Mouse (Mus musculus) adrenal gland, postnatal 36 days (tissue): ENCODE results near the gene Syn1. TPM values are rescaled to one million over a fixed set of nuclear protein-coding genes. Genes with fewer than 3 reads are reported as not detected.

Experiments used
- DNase-seq, 2 experiments: peaks; one replicate each; pipeline ENCODE4 v3.0.0; 2021; ENCODE audit warnings: mixed read lengths in 1 of 2
- long read RNA-seq, 2 experiments: library from polyadenylated mRNA; stranded (forward); transcript quantifications; one replicate each; pipeline ENCODE4 v2.0.0; 2021; ENCODE audit warnings: borderline sequencing depth in 2 of 2
- total RNA-seq, 2 experiments: library from RNA; stranded (reverse); gene quantifications; 2 replicates each; pipeline ENCODE4 v1.2.3; 2021

The Syn1 gene
- total RNA-seq: 1 to 10 TPM; 6.4 to 7.9 TPM
- long read RNA-seq, experiment 1, partial matches to known transcripts: 1 of 5 reads
- long read RNA-seq, experiment 1, other reads (novel, unspliced or antisense): 3 of 5 reads
- long read RNA-seq, experiment 2, partial matches to known transcripts: 0 of 2 reads
- long read RNA-seq, experiment 2, other reads (novel, unspliced or antisense): 0 of 2 reads

GRCm38 (mm10) chrX:20920844-20921364, at the start of gene Syn1:
Syn1 (minus strand) TSS chrX:20921004.
- peak; percentile 83 to 85 for DNase-seq

- DNase-seq: peak; percentile 90 to 91
Measured at GRCm38 (mm10) chrX:20961477-20962378, 40.9 kb upstream of the Syn1 start, which contains the start of gene Uxt. Uxt (minus strand) TSS chrX:20962017.

GRCm38 (mm10) chrX:20950191-20950880, 29.5 kb upstream of the Syn1 start, which contains the start of gene Elk1:
Elk1 (minus strand) TSS chrX:20950608.
- DNase-seq: peak; percentile 84 to 86

DNA sequence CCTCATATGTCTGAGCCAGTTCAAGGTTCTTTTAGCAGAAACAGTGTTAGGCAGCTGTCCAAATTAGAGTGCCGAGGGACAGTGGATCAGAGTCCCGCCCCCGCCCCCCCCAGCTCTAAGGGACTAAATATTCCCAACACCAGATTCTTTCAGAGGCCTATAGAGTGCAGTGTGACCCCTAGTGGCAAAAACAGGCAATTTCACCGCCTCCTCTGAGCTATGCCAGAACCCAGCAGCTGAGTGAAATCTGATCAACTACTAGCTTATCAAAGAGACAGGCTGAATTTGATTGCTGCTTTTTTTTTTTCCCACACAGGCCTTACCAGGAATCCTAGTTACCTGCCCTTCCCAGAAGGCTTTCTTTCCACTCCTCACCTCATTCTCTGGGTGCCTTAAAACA, 25.3 kb upstream of the Syn1 start:
- peak; percentile 37 to 57 for DNase-seq

- peak in 1 of 2 experiments; percentile 29 for DNase-seq
Measured at GRCm38 (mm10) chrX:20931963-20932362, 11.2 kb upstream of the Syn1 start.

GRCm38 (mm10) chrX:20931364-20931763, 10.6 kb upstream of the Syn1 start, which contains the start of gene Cfp:
Cfp (minus strand) TSS chrX:20931555.
- no peak for DNase-seq

DNA sequence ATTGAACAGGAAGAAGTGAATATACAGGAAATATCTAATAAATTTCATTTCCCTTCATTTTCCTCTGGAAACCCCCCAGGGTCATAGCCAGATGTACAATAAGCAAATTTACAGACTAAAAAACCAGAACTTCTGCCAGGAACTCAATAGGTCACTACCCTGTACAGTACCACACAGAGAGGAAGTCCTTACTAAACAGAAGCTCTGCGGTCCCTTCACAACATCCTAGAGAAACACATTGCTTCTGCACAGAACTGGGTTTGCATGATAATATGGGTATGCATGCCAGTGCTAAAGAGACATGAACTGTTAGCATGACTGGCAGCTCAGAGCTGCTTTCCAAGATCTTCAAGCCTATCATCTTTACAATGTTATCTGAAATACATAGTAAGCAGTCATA, 9.1 kb upstream of the Syn1 start:
- no peak for DNase-seq

- no peak for DNase-seq
Measured at GRCm38 (mm10) chrX:20924976-20925375, 4.2 kb upstream of the Syn1 start.

GRCm38 (mm10) chrX:20923506-20923905, 2.7 kb upstream of the Syn1 start:
- no peak for DNase-seq

DNA sequence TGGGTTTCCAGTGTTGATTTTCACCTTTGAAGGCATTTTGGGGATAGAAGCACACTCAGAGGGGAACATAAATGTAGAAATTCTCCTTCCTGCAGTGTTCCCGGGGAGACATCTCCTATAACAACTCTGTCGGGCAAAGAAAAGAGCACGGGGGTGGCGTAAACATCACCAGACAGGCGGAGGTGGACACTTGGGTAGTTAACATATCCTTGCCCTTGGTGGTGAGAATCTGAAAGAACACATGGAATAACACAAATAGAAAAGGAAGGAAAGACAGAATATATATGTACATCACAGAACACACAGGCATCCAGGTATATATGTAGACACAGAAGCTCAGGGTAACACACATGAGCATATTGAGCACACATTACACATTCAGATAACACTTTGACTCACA, 562 bp upstream of the Syn1 start:
- no peak for DNase-seq

GRCm38 (mm10) chrX:20920249-20920843, 458 bp downstream of the Syn1 start:
- peak in 1 of 2 experiments; percentile 7 for DNase-seq

GRCm38 (mm10) chrX:20915075-20915474, 5.7 kb downstream of the Syn1 start:
- DNase-seq: no peak

GRCm38 (mm10) chrX:20913726-20914125, 7.1 kb downstream of the Syn1 start:
- DNase-seq: no peak

GRCm38 (mm10) chrX:20910074-20910473, 10.7 kb downstream of the Syn1 start:
- no peak for DNase-seq

DNA sequence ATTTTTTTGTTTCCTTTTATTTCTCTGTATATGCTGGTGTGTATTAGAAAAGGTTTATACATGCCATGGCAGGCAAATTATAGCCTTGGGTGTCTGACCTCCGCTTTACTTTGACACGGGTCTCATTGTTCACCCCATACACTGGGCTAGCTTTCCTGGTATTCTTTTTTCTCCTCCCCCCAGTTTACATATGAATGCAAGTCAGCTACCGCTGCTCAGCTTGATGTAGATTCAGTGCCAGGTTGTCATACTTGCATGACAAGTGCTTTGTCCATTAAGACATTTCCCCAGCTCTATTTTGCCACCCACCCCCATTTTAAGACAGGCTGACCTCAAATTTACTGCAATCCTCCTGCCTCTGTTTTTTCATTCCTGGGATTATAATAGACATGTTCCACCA, 45.6 kb downstream of the Syn1 start:
- DNase-seq: no peak

DNA sequence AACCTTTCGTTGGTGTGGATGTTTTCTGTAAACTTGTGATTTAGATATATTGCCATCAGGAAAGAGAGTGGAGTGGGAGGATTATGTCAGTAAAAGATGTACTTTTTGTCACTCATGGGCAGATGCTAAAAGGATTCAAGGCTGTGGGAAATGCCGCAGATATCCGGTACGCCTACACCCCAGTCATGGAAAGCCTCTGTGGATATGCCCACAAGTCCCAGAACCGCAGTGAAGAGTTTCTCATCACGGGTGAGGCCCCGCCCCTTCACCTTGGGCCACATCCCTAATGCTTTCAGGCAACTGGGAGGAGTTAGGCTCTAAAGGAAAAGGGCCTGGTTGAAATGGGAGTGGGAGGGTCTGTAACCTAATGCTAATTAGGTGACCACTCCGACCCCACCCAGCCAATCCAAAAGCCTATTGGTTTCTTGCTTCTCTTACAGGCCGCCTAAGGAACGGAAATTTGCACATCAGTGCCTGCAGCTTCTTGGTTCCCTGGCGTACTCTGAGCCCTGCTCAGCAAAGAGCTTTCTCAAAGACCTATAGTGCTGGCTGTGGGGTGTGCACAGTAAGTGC, 47.8 kb downstream of the Syn1 start:
- no peak for DNase-seq

GRCm38 (mm10) chrX:20869962-20870513, 50.8 kb downstream of the Syn1 start, which contains the start of gene Timp1:
Timp1 (plus strand) TSS chrX:20870166.
- DNase-seq: peak; percentile 77 to 81

DNA sequence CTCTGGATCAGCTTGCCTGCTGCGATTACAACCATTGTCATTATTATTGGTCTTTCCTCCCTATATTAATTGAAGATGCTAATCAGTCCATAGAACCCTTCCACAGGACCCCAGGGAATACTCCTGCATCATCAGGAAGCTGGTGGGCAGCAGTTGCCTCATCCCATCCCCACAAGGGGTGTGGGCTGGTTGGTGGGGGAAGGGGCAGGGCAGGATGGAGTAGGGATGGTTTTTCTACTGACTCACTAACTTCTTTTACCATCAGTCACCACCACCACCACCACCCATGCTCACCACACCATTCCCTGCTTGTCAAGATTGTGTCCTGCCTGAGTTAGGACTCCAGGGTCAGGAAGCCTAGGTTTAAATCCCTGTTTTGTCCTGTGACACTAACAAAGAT, 51.6 kb downstream of the Syn1 start:
- DNase-seq: no peak

GRCm38 (mm10) chrX:20868091-20868490, 52.7 kb downstream of the Syn1 start:
- DNase-seq: no peak

DNA sequence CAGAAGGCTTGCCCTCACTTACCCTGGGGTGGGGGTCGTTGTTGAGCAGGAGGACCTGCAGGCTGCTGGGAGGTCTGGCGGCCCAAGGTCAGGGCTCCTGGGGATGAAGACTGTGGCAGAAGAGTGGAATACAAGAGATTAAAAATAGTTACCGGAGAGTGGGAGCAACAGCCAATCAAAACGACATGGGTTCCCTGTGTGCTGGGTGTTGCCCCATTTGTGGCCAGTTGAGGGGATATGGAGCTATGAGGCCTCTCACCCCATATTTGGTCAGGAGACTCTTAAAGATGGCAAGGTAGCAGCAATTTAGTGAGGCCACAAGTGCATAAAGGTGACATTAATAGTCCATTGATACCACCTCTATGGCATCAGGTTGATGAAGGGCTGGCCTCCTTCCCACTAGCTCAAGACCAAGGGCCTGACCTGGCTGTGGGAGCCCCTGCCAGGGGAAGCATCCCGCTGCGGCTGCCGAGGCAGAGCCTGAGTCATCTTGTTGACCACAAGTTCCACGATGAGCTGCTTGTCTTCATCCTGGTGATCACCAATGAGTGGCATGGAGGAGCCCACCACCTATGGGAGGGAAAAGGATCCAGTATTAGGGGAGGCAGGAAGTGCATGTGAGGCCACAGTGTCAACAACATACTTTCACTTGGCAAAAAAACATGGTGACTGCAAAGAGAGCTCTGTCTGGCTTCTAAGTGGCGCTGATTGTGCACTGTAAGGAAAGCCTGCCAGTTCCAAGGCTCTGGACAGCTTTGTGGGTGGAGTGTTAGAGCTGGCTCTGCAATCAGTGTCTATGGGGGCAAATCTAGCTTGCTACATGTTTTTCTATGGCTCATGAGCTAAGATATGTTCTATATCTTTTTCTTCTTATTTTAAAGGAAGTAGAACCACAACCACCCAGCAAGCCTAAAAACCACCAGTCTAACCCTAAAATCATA, 57.4 kb downstream of the Syn1 start:
- peak in 1 of 2 experiments; percentile 14 for DNase-seq
